In genomic region chr15:5107686-5108654, GRCm38 (mm10) we compare ENCODE assay signal across 8 mouse cellular contexts. TPM values are rescaled to one million over a fixed set of nuclear protein-coding genes. Genes with fewer than 3 reads are reported as not detected.
DNase-seq lines count a peak whose midpoint lies in the region; ATAC-seq and TF ChIP-seq lines count a peak whose summit lies in the region.

Card6 (minus strand) TSS chr15:5108539.

- H3K27me3 ChIP-seq in hindbrain, embryonic 13.5 days = no peaks in the 10 kb centered on the region
- H3K27me3 ChIP-seq in hindbrain, embryonic 11.5 days (ENCODE audit: control insufficient read depth, insufficient read depth, low read length) = no peaks in the 10 kb centered on the region
- no peaks in the 10 kb centered on the region for H3K27me3 ChIP-seq in liver, postnatal 0 days (ENCODE audit: insufficient read depth, low read length)
- no peaks in the 10 kb centered on the region for H3K27me3 ChIP-seq in stomach, postnatal 0 days (ENCODE audit: control insufficient read depth, insufficient read depth, low read length)
- no peaks in the 10 kb centered on the region for H3K27me3 ChIP-seq in forebrain, embryonic 13.5 days

- no peak within 1 kb of the TSS for H3K27ac ChIP-seq in hindbrain, embryonic 13.5 days
- no peak within 1 kb of the TSS for H3K27ac ChIP-seq in hindbrain, embryonic 11.5 days (ENCODE audit: low read depth, low read length)
- peak within 1 kb of the TSS; percentile 72 for H3K27ac ChIP-seq in brown adipose tissue, adult 24 weeks (replicated peaks; ENCODE audit: low read depth, low read length)
- H3K27ac ChIP-seq in liver, postnatal 0 days (ENCODE audit: low read depth) = peak within 1 kb of the TSS; percentile 75
- H3K27ac ChIP-seq in stomach, postnatal 0 days (replicated peaks) = peak within 1 kb of the TSS; percentile 14
- no peak within 1 kb of the TSS for H3K27ac ChIP-seq in forebrain, embryonic 13.5 days

- 73% methylated on average over 21 of the region's 21 CpGs for WGBS in hindbrain, embryonic 13.5 days
- WGBS in hindbrain, embryonic 11.5 days = 72% methylated on average over 21 of the region's 21 CpGs
- WGBS in liver, postnatal 0 days (ENCODE audit: insufficient replicate concordance) = 10% methylated on average over 21 of the region's 21 CpGs
- WGBS in stomach, postnatal 0 days = 29% methylated on average over 21 of the region's 21 CpGs
- 76% methylated on average over 21 of the region's 21 CpGs for WGBS in forebrain, embryonic 13.5 days

- no peak for TF ChIP-seq EP300 in liver, postnatal 0 days (IDR thresholded peaks at IDR 0.05; ENCODE audit: low read depth)
- no peak for TF ChIP-seq EP300 in stomach, postnatal 0 days (optimal IDR thresholded peaks at IDR 0.05)

- TF ChIP-seq CTCF in liver, postnatal 0 days (IDR thresholded peaks at IDR 0.05; ENCODE audit: low read depth) = no peak
- TF ChIP-seq CTCF in stomach, postnatal 0 days (IDR thresholded peaks at IDR 0.05; ENCODE audit: low read depth) = no peak

- no peaks in the 10 kb centered on the region for H3K9me3 ChIP-seq in hindbrain, embryonic 13.5 days
- H3K9me3 ChIP-seq in hindbrain, embryonic 11.5 days (ENCODE audit: control insufficient read depth, low read length) = no peaks in the 10 kb centered on the region
- no peaks in the 10 kb centered on the region for H3K9me3 ChIP-seq in liver, postnatal 0 days (ENCODE audit: low read length)
- H3K9me3 ChIP-seq in stomach, postnatal 0 days (ENCODE audit: control insufficient read depth, low read length) = no peaks in the 10 kb centered on the region
- H3K9me3 ChIP-seq in forebrain, embryonic 13.5 days (replicated peaks) = no peaks in the 10 kb centered on the region

- peak within 1 kb of the TSS; percentile 4; the same call in 1 of the 2 replicates for H3K4me3 ChIP-seq in hindbrain, embryonic 13.5 days
- no peak within 1 kb of the TSS for H3K4me3 ChIP-seq in hindbrain, embryonic 11.5 days (ENCODE audit: low read depth, low read length)
- peak within 1 kb of the TSS; percentile 74 for H3K4me3 ChIP-seq in brown adipose tissue, adult 24 weeks (ENCODE audit: insufficient read depth, low read depth, low read length)
- peak within 1 kb of the TSS; percentile 53 for H3K4me3 ChIP-seq in liver, postnatal 0 days (ENCODE audit: low read depth, low read length)
- H3K4me3 ChIP-seq in stomach, postnatal 0 days (ENCODE audit: low read depth, low read length) = peak within 1 kb of the TSS; percentile 34
- no peak within 1 kb of the TSS for H3K4me3 ChIP-seq in forebrain, embryonic 13.5 days

- no peak within 1 kb of the TSS for H3K9ac ChIP-seq in hindbrain, embryonic 13.5 days
- no peak within 1 kb of the TSS for H3K9ac ChIP-seq in hindbrain, embryonic 11.5 days (ENCODE audit: low read depth, low read length)
- H3K9ac ChIP-seq in liver, postnatal 0 days (replicated peaks) = peak within 1 kb of the TSS; percentile 60
- H3K9ac ChIP-seq in stomach, postnatal 0 days (ENCODE audit: low read length) = peak within 1 kb of the TSS; percentile 53
- H3K9ac ChIP-seq in forebrain, embryonic 13.5 days = no peak within 1 kb of the TSS

- no peaks in the 10 kb centered on the region for H3K36me3 ChIP-seq in hindbrain, embryonic 13.5 days
- no peaks in the 10 kb centered on the region for H3K36me3 ChIP-seq in hindbrain, embryonic 11.5 days (ENCODE audit: control insufficient read depth, insufficient read depth, low read length)
- H3K36me3 ChIP-seq in liver, postnatal 0 days (replicated peaks; ENCODE audit: insufficient read depth, low read length) = peaks cover 13% of the 10 kb centered on the region; the same call in 1 of the 2 replicates
- no peaks in the 10 kb centered on the region for H3K36me3 ChIP-seq in stomach, postnatal 0 days (ENCODE audit: control insufficient read depth, insufficient read depth, low read length)
- no peaks in the 10 kb centered on the region for H3K36me3 ChIP-seq in forebrain, embryonic 13.5 days (ENCODE audit: poor library complexity, severe bottlenecking)

- H3K4me1 ChIP-seq in hindbrain, embryonic 13.5 days (replicated peaks) = no peaks in the 10 kb centered on the region
- no peaks in the 10 kb centered on the region for H3K4me1 ChIP-seq in hindbrain, embryonic 11.5 days (replicated peaks; ENCODE audit: control insufficient read depth, insufficient read depth, low read length)
- no peaks in the 10 kb centered on the region for H3K4me1 ChIP-seq in brown adipose tissue, adult 24 weeks (ENCODE audit: control insufficient read depth, insufficient read depth, insufficient read length, low read length)
- 0 out of 2 replicates have a peak, but pooled peaks cover 2% of the 10 kb centered on the region for H3K4me1 ChIP-seq in liver, postnatal 0 days (ENCODE audit: insufficient read depth)
- H3K4me1 ChIP-seq in stomach, postnatal 0 days (replicated peaks; ENCODE audit: control insufficient read depth, insufficient read depth) = no peaks in the 10 kb centered on the region
- H3K4me1 ChIP-seq in forebrain, embryonic 13.5 days = no peaks in the 10 kb centered on the region

- no peak for DNase-seq in hindbrain, embryonic 11.5 days (ENCODE audit: low spot score)
- peak; percentile 33 for DNase-seq in liver, postnatal 0 days
- DNase-seq in stomach, postnatal 0 days (ENCODE audit: low spot score) = no peak
- no peak for DNase-seq in cerebellum, postnatal 4 days (ENCODE audit: low spot score in 2 of 2)

- no peak within 1 kb of the TSS for H3K4me2 ChIP-seq in hindbrain, embryonic 13.5 days
- H3K4me2 ChIP-seq in hindbrain, embryonic 11.5 days (replicated peaks; ENCODE audit: low read depth, low read length) = no peak within 1 kb of the TSS
- H3K4me2 ChIP-seq in liver, postnatal 0 days (ENCODE audit: low read depth, low read length) = peak within 1 kb of the TSS; percentile 68
- H3K4me2 ChIP-seq in stomach, postnatal 0 days (replicated peaks; ENCODE audit: low read depth) = peak within 1 kb of the TSS; percentile 48
- H3K4me2 ChIP-seq in forebrain, embryonic 13.5 days = no peak within 1 kb of the TSS

- no peak for ATAC-seq in hindbrain, embryonic 13.5 days (ENCODE audit: low FRiP score)
- ATAC-seq in hindbrain, embryonic 11.5 days (ENCODE audit: low FRiP score) = no peak
- peak; percentile 94 for ATAC-seq in inflammation-experienced regulatory T-cells, adult 6 months
- ATAC-seq in liver, postnatal 0 days = peak; percentile 63
- ATAC-seq in stomach, postnatal 0 days (ENCODE audit: low FRiP score, low TSS enrichment) = no peak
- no peak for ATAC-seq in forebrain, embryonic 13.5 days

RNA-seq across cellular contexts. Expression of gene Card6, which starts in this region (rescaled TPM):
- 0.93 and 1.0 TPM in 2 replicates for polyA plus RNA-seq in hindbrain, embryonic 13.5 days (2015; fragmentation: Nextera tagmentation; extraction: Ambion mirVana)
- polyA plus RNA-seq in hindbrain, embryonic 11.5 days (2014; fragmentation: Nextera tagmentation; extraction: Ambion mirVana) = 1.3 and 1.6 TPM in 2 replicates
- polyA plus RNA-seq in brown adipose tissue, adult 24 weeks (2012; ENCODE audit: insufficient read depth, insufficient read length, missing spikeins) = 1.6 and 2.4 TPM in 2 replicates
- polyA plus RNA-seq in inflammation-experienced regulatory T-cells, adult 6 months (2017; shearing (Covaris generic)) = 10 to 100 TPM; 15.9 to 41.4 (median 35.3) TPM
- 2.1 and 2.7 TPM in 2 replicates for polyA plus RNA-seq in liver, postnatal 0 days (2015; fragmentation: Nextera tagmentation; extraction: Ambion mirVana)
- 1.4 and 1.8 TPM in 2 replicates for polyA plus RNA-seq in stomach, postnatal 0 days (2015; fragmentation: Nextera tagmentation; extraction: Ambion mirVana)
- 0.60 and 0.85 TPM in 2 replicates for polyA plus RNA-seq in forebrain, embryonic 13.5 days (2015; fragmentation: Nextera tagmentation; extraction: Ambion mirVana)

Comparison
In these comparisons a context has a peak if more than half of its experiments do, and no peak if none do; other contexts are left out.
1. H3K4me3 ChIP-seq: peak in hindbrain, embryonic 13.5 days (single experiment), brown adipose tissue, adult 24 weeks (single experiment), liver, postnatal 0 days (single experiment) and stomach, postnatal 0 days (single experiment); none in hindbrain, embryonic 11.5 days (single experiment) and forebrain, embryonic 13.5 days (single experiment).
2. ATAC-seq: peak in inflammation-experienced regulatory T-cells, adult 6 months (single experiment) and liver, postnatal 0 days (single experiment); none in hindbrain, embryonic 13.5 days (single experiment), hindbrain, embryonic 11.5 days (single experiment), stomach, postnatal 0 days (single experiment) and forebrain, embryonic 13.5 days (single experiment).
3. H3K27ac ChIP-seq: peak in brown adipose tissue, adult 24 weeks (single experiment), liver, postnatal 0 days (single experiment) and stomach, postnatal 0 days (single experiment); none in hindbrain, embryonic 13.5 days (single experiment), hindbrain, embryonic 11.5 days (single experiment) and forebrain, embryonic 13.5 days (single experiment).
4. H3K4me2 ChIP-seq: peak in liver, postnatal 0 days (single experiment) and stomach, postnatal 0 days (single experiment); none in hindbrain, embryonic 13.5 days (single experiment), hindbrain, embryonic 11.5 days (single experiment) and forebrain, embryonic 13.5 days (single experiment).
5. H3K9ac ChIP-seq: peak in liver, postnatal 0 days (single experiment) and stomach, postnatal 0 days (single experiment); none in hindbrain, embryonic 13.5 days (single experiment), hindbrain, embryonic 11.5 days (single experiment) and forebrain, embryonic 13.5 days (single experiment).